Mouse (Mus musculus) E14TG2a.4 (cell line): Measurements from ENCODE around the gene Tor1aip1.
A peak's percentile ranks its signal among the peaks of the same experiment; 100 is the strongest.

Experiments
- H3K27me3 ChIP-seq: 2 replicates; pipeline ENCODE4 v1.6.1; 2014; ENCODE audit warnings: low read length, control low read depth; ENCODE audit not compliant: insufficient read depth
- H3K36me3 ChIP-seq: 2 replicates; pipeline ENCODE4 v1.6.1; 2014; ENCODE audit warnings: low read length, control low read depth; ENCODE audit not compliant: insufficient read depth
- H3K4me1 ChIP-seq: replicated peaks from 2 replicates; pipeline ENCODE4 v1.6.1; 2014; ENCODE audit warnings: low read depth, low read length, control low read depth
- H3K4me3 ChIP-seq: replicated peaks from 2 replicates; pipeline ENCODE4 v1.5.1; 2014; ENCODE audit warnings: mild to moderate bottlenecking, low read length
- H3K9me3 ChIP-seq: 2 replicates; pipeline ENCODE4 v1.6.1; 2014; ENCODE audit warnings: low read length, control low read depth
- CTCF ChIP-seq: conservative IDR thresholded peaks from 2 replicates; pipeline ENCODE4 v1.5.1; 2014; ENCODE audit warnings: low read length
- NANOG ChIP-seq: IDR thresholded peaks from 2 replicates; pipeline ENCODE4 v1.6.1; 2014; ENCODE audit warnings: borderline replicate concordance, low read length, mixed read lengths
- POU5F1 ChIP-seq: IDR thresholded peaks from 2 replicates; pipeline ENCODE4 v1.6.1; 2014; ENCODE audit warnings: low read length, borderline replicate concordance

Gene Tor1aip1

GRCm38 (mm10) chr1:156035930-156036737 lies at the start of gene Tor1aip1:
TSS of gene Tor1aip1 (minus strand) at chr1:156036480.
- Histone ChIP-seq H3K9me3 (no peaks in the 10 kb centered on the region), H3K4me3 (peak within 1 kb of the TSS; percentile 95), H3K36me3 (peaks cover 27% of the 10 kb centered on the region), H3K4me1 (peaks cover 31% of the 10 kb centered on the region), H3K27me3 (no peaks in the 10 kb centered on the region)
- no peak for TF ChIP-seq POU5F1
- peak; percentile 52 for TF ChIP-seq CTCF

- TF ChIP-seq CTCF (peak; percentile 97), NANOG (no peak)
- no peaks in the 10 kb centered on the region for H3K9me3 ChIP-seq
- no peaks in the 10 kb centered on the region for H3K36me3 ChIP-seq
- H3K27me3 ChIP-seq = peaks cover 9% of the 10 kb centered on the region
- H3K4me3 ChIP-seq = no peak overlapping the region
- H3K4me1 ChIP-seq = peaks cover 30% of the 10 kb centered on the region
These were observed 49.5 kb upstream of the Tor1aip1 start for GRCm38 (mm10) chr1:156085770-156086169.

DNA sequence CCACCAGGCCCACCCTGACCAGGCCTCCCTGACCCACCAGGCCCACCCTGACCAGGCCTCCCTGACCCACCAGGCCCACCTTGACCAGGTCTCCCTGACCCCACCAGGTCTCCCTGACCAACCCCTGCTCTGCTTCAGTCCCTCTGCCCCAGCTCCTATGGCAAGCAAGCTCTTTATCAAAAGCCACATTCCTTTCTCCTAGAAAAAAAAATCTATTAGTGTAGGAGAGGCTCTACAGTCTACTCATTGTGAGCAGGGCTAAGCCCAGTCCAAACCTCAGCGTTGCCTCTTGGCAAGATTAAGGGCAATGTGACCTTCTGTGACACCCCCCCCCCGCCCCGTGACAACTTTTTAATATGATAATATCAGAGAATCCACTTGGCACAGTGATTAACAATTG lies 48.3 kb upstream of the Tor1aip1 start:
- Histone ChIP-seq H3K4me3 (no peak overlapping the region), H3K27me3 (peaks cover 9% of the 10 kb centered on the region), H3K36me3 (no peaks in the 10 kb centered on the region), H3K4me1 (peaks cover 29% of the 10 kb centered on the region), H3K9me3 (0 out of 2 replicates have a peak, but pooled peaks cover 4% of the 10 kb centered on the region)
- no peak for TF ChIP-seq CTCF

DNA sequence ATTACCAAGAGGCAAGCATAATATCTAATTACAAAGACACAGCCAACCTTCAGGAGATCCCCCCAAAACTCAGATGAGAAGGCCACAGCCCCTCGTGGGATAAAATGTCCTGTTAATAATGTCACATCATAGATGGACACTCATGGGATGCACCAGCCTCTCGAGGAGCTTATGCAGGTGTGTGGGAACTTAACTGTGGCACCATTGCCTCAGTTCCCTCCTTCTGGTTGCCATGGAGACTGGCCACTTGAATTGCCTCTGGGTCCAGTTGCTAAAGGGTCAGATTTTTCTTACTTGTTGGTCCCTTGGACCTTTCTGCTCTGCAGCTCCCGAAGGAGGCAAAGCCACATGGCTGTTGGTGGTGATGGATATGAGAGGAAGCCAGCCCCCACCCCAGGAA lies 41.4 kb upstream of the Tor1aip1 start:
- Histone ChIP-seq H3K36me3 (0 out of 2 replicates have a peak, but pooled peaks cover 5% of the 10 kb centered on the region), H3K4me1 (peaks cover 61% of the 10 kb centered on the region), H3K9me3 (peaks cover 32% of the 10 kb centered on the region), H3K4me3 (no peak overlapping the region), H3K27me3 (peaks cover 3% of the 10 kb centered on the region)
- TF ChIP-seq NANOG (no peak), POU5F1 (no peak), CTCF (no peak)

GRCm38 (mm10) chr1:156076474-156076873 lies 40.2 kb upstream of the Tor1aip1 start:
- peaks cover 3% of the 10 kb centered on the region for H3K27me3 ChIP-seq
- H3K36me3 ChIP-seq = 0 out of 2 replicates have a peak, but pooled peaks cover 5% of the 10 kb centered on the region
- peaks cover 70% of the 10 kb centered on the region for H3K4me1 ChIP-seq
- TF ChIP-seq NANOG = peak; percentile 87
- TF ChIP-seq POU5F1 = no peak
- peak overlapping the region; percentile 8; the same call in 1 of the 2 replicates for H3K4me3 ChIP-seq
- peaks cover 32% of the 10 kb centered on the region for H3K9me3 ChIP-seq

DNA sequence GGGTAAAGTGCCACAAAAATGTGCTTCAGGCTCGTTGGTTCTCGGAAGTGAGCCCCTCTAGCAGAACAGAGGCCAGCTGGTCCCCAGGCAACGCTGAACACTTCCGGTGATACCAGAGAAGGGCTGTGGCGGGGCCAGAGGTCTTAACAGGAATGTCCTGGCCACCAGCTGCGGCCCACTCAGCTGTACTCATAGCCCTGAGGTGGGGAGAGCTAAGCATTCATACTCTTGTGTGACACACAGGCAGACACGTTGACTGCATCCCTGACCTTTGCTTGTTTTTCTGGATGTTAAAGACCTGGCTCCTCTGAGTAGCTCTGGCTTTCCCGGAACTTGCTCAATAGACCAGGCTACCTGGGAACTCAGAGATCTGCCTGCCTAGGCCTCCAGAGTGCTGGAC lies 38.3 kb upstream of the Tor1aip1 start:
- no peak for TF ChIP-seq POU5F1
- TF ChIP-seq CTCF = no peak
- no peak for TF ChIP-seq NANOG
- 0 out of 2 replicates have a peak, but pooled peaks cover 5% of the 10 kb centered on the region for H3K36me3 ChIP-seq
- H3K27me3 ChIP-seq = peaks cover 3% of the 10 kb centered on the region; the same call in 1 of the 2 replicates
- H3K4me1 ChIP-seq = peaks cover 66% of the 10 kb centered on the region
- H3K4me3 ChIP-seq = 0 out of 2 replicates have a peak overlapping the region, but pooled peaks have one; percentile 0
- H3K9me3 ChIP-seq = peaks cover 28% of the 10 kb centered on the region

GRCm38 (mm10) chr1:156073169-156073821 lies 37.0 kb upstream of the Tor1aip1 start:
- Histone ChIP-seq H3K4me1 (peaks cover 78% of the 10 kb centered on the region), H3K9me3 (peaks cover 17% of the 10 kb centered on the region), H3K27me3 (peaks cover 3% of the 10 kb centered on the region; the same call in 1 of the 2 replicates), H3K4me3 (0 out of 2 replicates have a peak overlapping the region, but pooled peaks have one; percentile 41), H3K36me3 (peaks cover 5% of the 10 kb centered on the region; the same call in 1 of the 2 replicates)
- TF ChIP-seq CTCF (no peak), POU5F1 (no peak), NANOG (no peak)

DNA sequence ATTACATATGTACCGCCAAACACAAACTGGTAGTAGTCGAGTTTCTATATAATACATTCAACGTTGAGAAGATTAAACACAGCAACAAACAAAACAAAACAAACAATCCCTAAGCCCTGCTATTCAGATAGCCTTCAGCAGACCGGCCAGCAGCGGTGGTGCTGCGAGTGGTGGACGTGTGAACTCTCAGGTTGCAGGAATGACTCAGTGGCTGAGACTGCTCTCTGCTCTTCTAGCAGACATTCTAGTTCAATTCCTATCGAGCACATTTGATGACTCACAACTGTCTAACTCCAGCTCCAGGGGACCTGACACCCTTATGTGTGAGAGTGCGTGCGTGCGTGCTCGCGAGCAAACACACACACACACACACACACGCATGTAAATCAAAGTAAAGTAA lies 33.8 kb upstream of the Tor1aip1 start:
- Histone ChIP-seq H3K9me3 (no peaks in the 10 kb centered on the region), H3K4me1 (peaks cover 72% of the 10 kb centered on the region), H3K27me3 (0 out of 2 replicates have a peak, but pooled peaks cover 3% of the 10 kb centered on the region), H3K4me3 (no peak overlapping the region), H3K36me3 (peaks cover 27% of the 10 kb centered on the region)
- TF ChIP-seq CTCF (no peak), NANOG (no peak), POU5F1 (no peak)
